Mouse (Mus musculus) naive thymus-derived CD4-positive, alpha-beta T cell, adult 2 months (primary cell): ENCODE results near the gene Cdk12.

Source experiments
- DNase-seq: peaks from one replicate; pipeline ENCODE4 v3.0.0-alpha.2; 2011; ENCODE audit warnings: low read depth

The Cdk12 gene

DNA sequence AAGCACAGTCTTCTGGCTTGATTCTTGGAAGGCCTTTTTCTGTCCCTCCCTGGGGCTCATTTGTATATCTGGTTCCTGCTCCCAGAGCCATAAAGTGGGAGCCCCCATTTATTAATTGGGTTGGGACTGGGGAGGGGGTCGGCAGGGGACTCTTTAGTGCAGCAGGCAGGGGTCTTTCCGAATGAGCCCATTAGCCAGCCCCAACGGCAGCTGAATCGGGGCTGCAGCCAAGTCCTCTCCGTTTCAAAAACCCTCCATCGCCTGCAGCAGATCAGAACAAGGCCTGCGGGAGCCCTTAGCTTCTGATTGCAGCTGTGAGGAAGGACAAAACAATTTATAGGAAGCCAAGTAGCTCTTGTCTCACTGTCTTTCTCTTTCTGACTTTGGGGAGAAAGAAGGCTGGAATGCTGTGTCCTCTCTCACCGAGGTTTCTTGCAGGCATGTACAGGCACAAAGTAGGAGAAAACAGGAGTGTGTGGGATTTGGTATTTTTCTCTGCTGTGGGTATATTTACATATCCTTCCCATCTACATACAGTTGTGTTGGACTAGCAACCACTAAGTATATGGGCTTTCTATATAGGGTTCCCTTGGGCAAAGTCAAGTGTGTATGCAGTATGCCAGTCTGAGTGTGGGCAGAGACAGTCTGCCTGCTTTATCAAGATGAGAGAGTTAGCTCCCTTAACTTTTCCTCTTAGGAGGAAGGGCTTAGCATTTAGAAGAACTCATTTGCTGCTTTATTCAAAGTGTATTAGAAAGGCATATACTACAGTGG lies 58.0 kb downstream of the Cdk12 start:
- no peak for DNase-seq

DNA sequence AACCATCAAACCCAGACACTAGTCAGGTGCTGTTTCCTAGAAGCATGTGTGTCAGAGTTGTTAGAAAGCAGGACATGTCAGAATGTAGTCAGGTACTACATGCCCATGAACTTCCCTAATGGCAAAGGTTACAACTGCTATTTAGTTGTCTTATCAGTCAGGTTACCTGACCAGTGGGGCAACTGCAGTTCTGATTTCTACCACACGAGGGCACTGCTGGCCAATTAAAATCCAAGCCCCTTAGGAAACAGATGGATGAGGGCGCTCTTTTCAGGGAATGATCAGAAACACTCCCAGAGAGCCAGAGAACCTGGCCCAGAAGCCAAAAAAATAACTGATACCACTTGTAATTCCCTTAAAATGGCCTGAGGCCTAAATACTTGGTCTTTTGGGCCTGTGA lies 62.2 kb downstream of the Cdk12 start:
- peak; percentile 76 for DNase-seq

- DNase-seq: no peak
Measured at GRCm38 (mm10) chr11:98265891-98266290, 63.0 kb downstream of the Cdk12 start.

DNA sequence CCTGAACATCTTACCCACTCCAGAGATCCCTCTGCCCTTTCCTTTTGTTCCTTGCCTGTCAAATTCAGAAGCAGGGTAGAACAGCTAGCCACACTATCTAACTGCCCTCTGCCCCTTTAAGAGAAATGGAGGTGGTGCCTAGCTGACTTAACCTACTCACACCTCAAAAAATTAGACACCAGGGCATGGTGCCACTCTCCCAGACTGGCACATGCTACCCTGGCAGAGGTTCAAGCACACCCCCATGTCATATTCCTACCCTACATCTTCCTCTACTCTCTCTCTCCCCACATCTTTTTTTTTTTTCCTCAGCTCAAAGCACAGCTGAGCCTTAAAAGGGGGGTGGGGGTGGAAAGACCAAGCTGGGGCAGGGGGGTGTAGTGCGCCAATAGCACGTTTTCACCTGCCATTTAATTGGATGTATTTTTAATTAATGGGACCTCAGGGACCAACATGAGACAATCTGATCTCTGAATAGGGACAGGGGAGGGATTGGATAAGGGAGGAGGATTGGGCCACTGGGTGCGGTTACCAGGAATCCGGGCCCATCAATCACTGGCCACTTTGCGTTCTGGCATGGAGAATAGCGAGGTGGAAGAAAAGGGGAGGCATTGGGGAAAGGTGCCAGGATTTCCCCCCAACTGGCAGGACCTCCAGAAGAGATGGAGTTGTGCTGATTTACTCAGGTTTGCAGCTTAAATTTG lies 64.0 kb downstream of the Cdk12 start:
- DNase-seq: no peak

GRCm38 (mm10) chr11:98270066-98270465 lies 67.2 kb downstream of the Cdk12 start:
- DNase-seq: no peak

DNA sequence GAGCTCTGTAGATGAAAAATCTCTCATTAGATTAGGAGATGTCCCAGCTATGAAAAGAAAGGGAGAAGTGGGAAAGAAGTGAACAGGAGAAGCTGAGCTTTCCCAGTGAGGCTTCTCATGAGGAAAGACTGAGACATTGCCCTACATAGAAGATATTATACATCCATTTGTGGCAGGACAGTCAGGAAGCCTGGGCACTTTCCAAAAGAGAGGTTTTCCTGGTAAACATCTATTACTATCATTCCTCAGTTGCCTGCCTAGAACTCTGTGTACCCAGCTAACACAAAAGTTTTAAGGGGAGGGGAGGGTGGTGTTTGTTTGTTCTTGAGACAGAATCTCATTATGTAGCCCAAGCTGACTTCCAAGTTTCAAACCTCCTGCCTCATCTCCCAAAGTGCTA lies 67.6 kb downstream of the Cdk12 start:
- no peak for DNase-seq

- no peak for DNase-seq
Measured at GRCm38 (mm10) chr11:98283740-98284139, 80.9 kb downstream of the Cdk12 start.

DNA sequence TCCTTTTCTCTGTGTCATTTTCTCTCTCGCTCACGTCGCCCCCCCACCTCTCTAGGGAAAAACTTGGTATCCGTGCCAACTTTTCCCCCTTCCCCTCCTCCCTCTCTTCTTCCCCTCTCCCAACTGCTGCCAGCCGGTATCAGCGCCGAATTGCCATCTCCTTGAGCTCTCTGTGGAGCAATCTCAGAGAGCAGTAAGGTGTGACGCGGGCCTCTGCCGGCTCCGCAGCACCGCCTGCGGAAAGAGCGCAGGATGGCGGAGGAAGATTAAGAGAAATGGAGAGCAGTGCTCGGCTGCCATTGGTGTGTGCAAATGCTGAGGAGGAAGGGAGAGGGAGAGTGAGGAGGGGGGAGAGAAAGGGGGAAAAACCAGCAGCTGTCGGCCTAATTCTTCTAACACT lies 81.4 kb downstream of the Cdk12 start:
- peak; percentile 25 for DNase-seq

DNA sequence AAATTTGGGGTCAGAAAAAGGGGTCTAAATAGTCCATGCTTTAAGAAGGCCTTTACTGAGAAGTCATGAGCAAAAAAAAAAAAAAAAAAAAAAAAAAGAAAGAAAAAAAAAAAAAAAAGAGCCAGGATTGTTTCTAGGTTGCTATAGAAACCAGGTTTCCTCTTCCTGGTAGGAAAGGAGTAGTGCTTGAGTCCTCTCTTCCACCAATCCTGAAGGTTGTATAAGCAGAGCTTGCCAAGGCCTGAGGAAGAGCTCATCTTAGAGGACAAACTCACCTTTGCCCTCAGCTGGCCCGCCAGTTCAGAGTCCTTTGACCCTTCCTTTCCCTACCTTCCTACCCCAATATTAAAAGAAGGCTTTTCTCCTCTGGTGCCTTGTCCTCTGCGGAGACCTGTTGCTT lies 82.5 kb downstream of the Cdk12 start:
- DNase-seq: no peak

DNA sequence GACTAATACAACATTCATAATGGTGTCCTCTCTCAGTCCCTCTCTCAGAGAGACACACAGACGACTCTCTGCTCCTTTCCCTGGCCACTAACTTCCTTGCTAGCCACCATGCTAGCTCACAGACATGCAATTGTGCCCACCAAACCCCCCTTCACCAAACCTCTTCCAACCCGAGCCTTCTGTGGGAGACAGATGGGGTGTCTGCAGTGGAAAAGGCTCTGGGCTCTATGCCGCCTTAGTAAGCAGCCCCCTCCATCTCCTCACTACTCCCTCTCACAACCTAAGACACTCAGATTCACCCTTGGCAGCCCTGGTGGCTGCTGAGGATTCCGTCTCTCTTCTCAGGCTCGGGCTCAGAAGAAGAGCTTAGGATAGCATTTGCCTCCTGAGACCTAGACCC lies 84.7 kb downstream of the Cdk12 start:
- DNase-seq: no peak

GRCm38 (mm10) chr11:98287961-98288360 lies 85.1 kb downstream of the Cdk12 start:
- no peak for DNase-seq

GRCm38 (mm10) chr11:98289873-98290272 lies 87.0 kb downstream of the Cdk12 start:
- no peak for DNase-seq

GRCm38 (mm10) chr11:98290906-98291305 lies 88.0 kb downstream of the Cdk12 start:
- no peak for DNase-seq

- no peak for DNase-seq
Measured at GRCm38 (mm10) chr11:98293070-98293469, 90.2 kb downstream of the Cdk12 start.

GRCm38 (mm10) chr11:98294188-98295012 lies 91.5 kb downstream of the Cdk12 start:
- peak; percentile 28 for DNase-seq

GRCm38 (mm10) chr11:98295013-98295585 lies 92.2 kb downstream of the Cdk12 start:
- DNase-seq: peak; percentile 10

DNA sequence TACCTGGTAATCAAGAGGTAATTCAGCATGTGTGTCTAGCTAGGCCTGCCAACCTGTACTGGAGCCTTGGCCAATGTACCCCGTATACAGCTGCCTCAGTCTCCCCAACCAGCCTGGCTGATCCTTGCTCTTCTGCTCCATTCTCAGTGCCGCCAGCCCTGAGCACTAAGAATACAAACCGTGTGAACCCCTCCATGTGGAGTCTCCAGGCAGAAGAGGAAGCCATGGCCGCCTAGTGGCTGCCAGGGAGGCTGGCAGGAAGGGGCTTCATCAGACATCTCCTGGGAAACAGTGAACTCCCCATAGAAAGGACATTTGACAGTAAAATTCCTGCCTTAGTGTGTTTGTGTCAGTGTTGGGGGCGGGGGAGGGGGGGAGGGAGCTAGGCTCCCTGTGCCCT lies 93.4 kb downstream of the Cdk12 start:
- peak; percentile 28 for DNase-seq

GRCm38 (mm10) chr11:98296916-98297315 lies 94.1 kb downstream of the Cdk12 start:
- DNase-seq: no peak

GRCm38 (mm10) chr11:98297778-98298177 lies 94.9 kb downstream of the Cdk12 start:
- no peak for DNase-seq

DNA sequence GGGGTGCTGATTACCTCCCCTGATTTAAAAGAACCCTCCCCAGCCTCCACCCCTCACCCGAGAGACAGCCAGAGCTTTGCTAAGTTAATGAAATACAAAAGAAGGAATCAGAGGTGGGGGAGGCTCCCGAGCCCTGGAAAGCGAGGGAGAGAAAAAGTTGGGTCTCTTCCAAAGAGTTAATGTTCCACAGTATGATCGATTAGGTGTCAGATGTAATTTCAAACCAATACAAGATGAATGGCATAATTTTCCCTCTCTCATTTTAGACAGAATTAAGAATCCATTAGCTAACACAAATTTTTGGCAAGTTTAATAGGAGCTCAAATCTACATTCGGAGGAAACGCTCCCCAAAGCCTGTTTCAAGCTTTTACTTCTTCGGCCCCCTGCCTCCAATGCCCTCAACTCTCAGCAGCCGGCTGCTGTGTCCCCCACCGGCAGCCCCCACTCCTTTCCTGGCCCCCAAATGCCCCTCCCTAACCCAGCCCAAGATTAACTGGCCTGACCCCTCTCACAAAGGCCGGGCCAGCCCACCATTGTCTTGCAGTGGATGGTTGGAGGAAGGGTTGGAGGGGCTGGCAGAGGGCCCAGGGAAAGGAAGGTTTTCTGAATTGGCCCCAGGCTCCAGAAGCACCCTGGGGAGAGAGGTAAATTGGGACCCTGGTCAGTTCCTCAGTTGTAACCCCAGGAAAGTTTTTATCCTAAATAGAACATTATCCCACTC lies 95.8 kb downstream of the Cdk12 start:
- no peak for DNase-seq

- peak; percentile 39 for DNase-seq
Measured at GRCm38 (mm10) chr11:98313790-98314323, 111.0 kb downstream of the Cdk12 start.
